Mouse (Mus musculus) embryonic fibroblast, embryonic 13.5 days (primary cell): ENCODE results near the gene Bloc1s5.

Experiments used
- CTCF ChIP-seq: IDR thresholded peaks from 2 replicates; pipeline ENCODE4 v1.5.1; 2011; ENCODE audit warnings: mild to moderate bottlenecking, control low read depth, low read length, moderate library complexity, borderline replicate concordance; ENCODE audit not compliant: insufficient read depth
- POLR2A ChIP-seq: IDR thresholded peaks from 2 replicates; pipeline ENCODE4 v1.6.1; 2011; ENCODE audit warnings: low read depth, mild to moderate bottlenecking, control low read depth, low read length, moderate library complexity

- no peak for TF ChIP-seq CTCF
- TF ChIP-seq POLR2A = no peak
These were observed 18.0 kb downstream of the Bloc1s5 start for GRCm38 (mm10) chr13:38616887-38617286.
